Mouse (Mus musculus) testis, adult 2 months (tissue): ENCODE data around the gene Arl13b.

Experiments
- CTCF ChIP-seq: fragments of 200-500 bp; IDR thresholded peaks from 2 replicates; pipeline ENCODE4 v1.5.1; 2012; ENCODE audit warnings: low read depth, mild to moderate bottlenecking, inconsistent platforms, low read length, moderate library complexity; ENCODE audit not compliant: control insufficient read depth, insufficient read depth, insufficient replicate concordance
- POLR2A ChIP-seq: fragments of 200-500 bp; IDR thresholded peaks from 2 replicates; pipeline ENCODE4 v1.6.1; 2012; ENCODE audit warnings: low read depth, mild to moderate bottlenecking, inconsistent platforms, low read length, moderate library complexity; ENCODE audit not compliant: control insufficient read depth

- no peak for TF ChIP-seq CTCF
- no peak for TF ChIP-seq POLR2A
Observed at GRCm38 (mm10) chr16:62778282-62778681, 68.6 kb downstream of the Arl13b start.
